Mouse (Mus musculus) lung, embryonic 14.5 days (tissue): ENCODE results near the gene Smyd3. TPM values are rescaled to one million over a fixed set of nuclear protein-coding genes. Genes with fewer than 3 reads are reported as not detected.

ENCODE experiments used
- ATAC-seq: fragments of 200-750 bp; cut with Nextera tagmentation; 2 replicates; pipeline ENCODE4 v1.8.0; 2017; ENCODE audit warnings: mild to moderate bottlenecking, moderate TSS enrichment, moderate library complexity; ENCODE audit not compliant: insufficient read depth
- DNase-seq: peaks from one replicate; pipeline ENCODE4 v3.0.0-alpha.2; 2015
- H3K27ac ChIP-seq: fragments of 300-500 bp; sonication (generic); 2 replicates; pipeline ENCODE4 v1.5.1; 2014; ENCODE audit warnings: low read depth, mild to moderate bottlenecking, moderate library complexity
- H3K27me3 ChIP-seq: fragments of 300-500 bp; sonication (generic); 2 replicates; pipeline ENCODE4 v1.6.1; 2014; ENCODE audit warnings: low read length, control low read depth; ENCODE audit not compliant: insufficient read depth
- H3K36me3 ChIP-seq: fragments of 300-500 bp; sonication (generic); 2 replicates; pipeline ENCODE4 v1.6.1; 2014; ENCODE audit warnings: control low read depth; ENCODE audit not compliant: insufficient read depth
- H3K4me1 ChIP-seq: fragments of 300-500 bp; sonication (generic); 2 replicates; pipeline ENCODE4 v1.6.1; 2014; ENCODE audit warnings: antibody characterized with exemption, control low read depth; ENCODE audit not compliant: insufficient read depth
- H3K4me2 ChIP-seq: fragments of 300-500 bp; sonication (generic); 2 replicates; pipeline ENCODE4 v1.6.1; 2014; ENCODE audit warnings: mild to moderate bottlenecking
- H3K4me3 ChIP-seq: fragments of 300-500 bp; sonication (generic); 2 replicates; pipeline ENCODE4 v1.5.1; 2014; ENCODE audit warnings: low read depth, low read length
- H3K9ac ChIP-seq: fragments of 300-500 bp; sonication (generic); 2 replicates; pipeline ENCODE4 v1.6.1; 2014
- H3K9me3 ChIP-seq: fragments of 300-500 bp; sonication (generic); 2 replicates; pipeline ENCODE4 v1.6.1; 2016; ENCODE audit warnings: low read depth, low read length, control low read depth
- CTCF ChIP-seq: IDR thresholded peaks from 2 replicates; pipeline ENCODE4 v1.5.1; 2016; ENCODE audit warnings: antibody characterized with exemption, low read depth
- WGBS: fragments of 180-500 bp; shearing (Covaris S2); extraction: QIAGEN DNeasy Blood & Tissue Kit; methylation state at CpG from one replicate; pipeline ENCODE4 v1.1.7; 2014; 5-methylcytosine and 5-hydroxymethylcytosine counted together
- polyA plus RNA-seq: library from polyadenylated mRNA; unstranded; fragments of >200 nt; fragmentation: Nextera tagmentation; extraction: Ambion mirVana; gene quantifications from 2 replicates; pipeline ENCODE4 v1.2.1, GENCODE M21; 2014

The Smyd3 gene
- polyA plus RNA-seq, 1 experiment from 2014 or later = 20.6 TPM

DNA sequence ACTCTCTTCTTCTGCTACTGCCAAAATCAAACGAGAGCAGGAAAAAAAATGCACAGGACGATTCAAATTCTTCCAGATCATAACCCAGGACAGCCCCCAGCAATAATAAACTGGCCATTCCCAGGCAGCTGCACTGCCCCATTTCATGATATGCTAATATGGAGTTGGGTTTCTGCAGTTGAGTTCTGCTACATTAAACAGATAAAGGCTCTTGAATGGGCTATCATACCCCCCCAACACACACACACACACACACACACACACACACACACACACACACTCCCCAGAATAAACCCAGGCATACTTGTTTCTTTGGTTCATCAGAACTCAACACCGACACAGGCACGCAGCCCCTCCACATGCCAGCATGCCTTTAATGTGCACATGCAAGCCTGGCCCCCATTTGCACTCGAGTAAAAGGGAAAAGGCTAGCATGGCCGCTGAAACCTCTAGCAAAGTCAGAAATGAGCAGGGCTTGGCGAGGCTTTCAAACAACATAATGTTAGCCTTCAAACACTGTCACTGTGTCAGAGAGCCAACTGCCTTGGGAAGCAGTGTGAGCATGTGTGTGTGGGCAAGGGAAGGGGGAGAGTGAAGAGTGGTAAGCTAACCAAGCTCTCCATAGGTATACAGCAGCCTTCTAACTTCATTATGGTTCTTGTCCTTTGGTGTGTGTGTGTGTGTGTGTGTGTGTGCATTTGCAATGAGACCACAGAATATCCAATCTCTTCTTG, 513.5 kb downstream of the Smyd3 start:
- no peaks in the 10 kb centered on the region for H3K36me3 ChIP-seq
- 60% methylated on average over 7 of the region's 7 CpGs for WGBS
- H3K4me1 ChIP-seq = 0 out of 2 replicates have a peak, but pooled peaks cover 2% of the 10 kb centered on the region
- no peak overlapping the region for H3K27ac ChIP-seq
- H3K4me3 ChIP-seq = no peak overlapping the region
- no peak for TF ChIP-seq CTCF
- ATAC-seq (no peak), DNase-seq (no peak)
- H3K27me3 ChIP-seq = no peaks in the 10 kb centered on the region
- H3K4me2 ChIP-seq = no peak overlapping the region
- no peaks in the 10 kb centered on the region for H3K9me3 ChIP-seq
- no peak overlapping the region for H3K9ac ChIP-seq

- DNase-seq = no peak
- 85% methylated on average over 5 of the region's 5 CpGs for WGBS
Observed at GRCm38 (mm10) chr1:179003406-179004132, 514.3 kb downstream of the Smyd3 start.

DNA sequence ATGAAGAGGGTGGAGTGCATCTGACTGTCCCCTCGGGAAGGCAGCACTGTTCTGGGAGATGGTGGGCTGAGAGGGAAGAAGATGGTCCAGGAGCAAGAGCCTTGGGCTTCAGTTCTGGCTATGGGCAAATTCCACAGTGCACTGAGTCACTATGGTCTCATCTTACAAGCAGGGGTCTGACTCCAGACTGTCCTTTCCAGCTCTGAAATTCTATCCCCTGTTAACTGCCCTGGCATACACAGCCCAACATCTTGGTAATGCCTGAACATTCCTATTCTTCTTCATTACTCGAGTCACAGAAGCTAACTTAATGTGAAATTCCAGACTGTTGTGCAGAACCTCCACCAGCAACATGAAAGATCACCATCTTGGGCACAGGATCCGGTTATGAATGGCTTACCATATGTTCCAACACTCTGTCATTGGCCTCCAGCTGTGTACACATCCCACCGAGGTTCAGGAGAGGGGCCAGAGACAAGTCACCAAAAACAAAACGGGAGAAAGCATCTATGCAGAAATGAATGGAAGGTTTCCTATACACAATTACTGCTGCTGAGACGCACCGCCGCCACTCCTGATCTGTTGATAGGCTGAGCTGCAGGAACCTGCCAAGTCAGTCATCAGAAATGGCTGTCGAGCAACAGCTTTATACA, 517.8 kb downstream of the Smyd3 start:
- no peak overlapping the region for H3K4me2 ChIP-seq
- no peaks in the 10 kb centered on the region for H3K36me3 ChIP-seq
- no peaks in the 10 kb centered on the region for H3K27me3 ChIP-seq
- no peak overlapping the region for H3K27ac ChIP-seq
- no peak overlapping the region for H3K4me3 ChIP-seq
- H3K4me1 ChIP-seq = peaks cover 9% of the 10 kb centered on the region
- no peak for TF ChIP-seq CTCF
- H3K9ac ChIP-seq = no peak overlapping the region
- 50% methylated on average over 9 of the region's 9 CpGs for WGBS
- no peak for DNase-seq
- ATAC-seq = 0 out of 2 replicates have a peak, but pooled peaks have one; percentile 14
- H3K9me3 ChIP-seq = no peaks in the 10 kb centered on the region

More at GRCm38 (mm10) chr1:179003406-179004132, 514.3 kb downstream of the Smyd3 start:
- Histone ChIP-seq H3K27ac (no peak overlapping the region), H3K4me2 (no peak overlapping the region), H3K4me3 (no peak overlapping the region), H3K4me1 (0 out of 2 replicates have a peak, but pooled peaks cover 2% of the 10 kb centered on the region), H3K9ac (no peak overlapping the region), H3K9me3 (no peaks in the 10 kb centered on the region), H3K36me3 (no peaks in the 10 kb centered on the region), H3K27me3 (no peaks in the 10 kb centered on the region)
- TF ChIP-seq CTCF = no peak
- no peak for ATAC-seq

DNA sequence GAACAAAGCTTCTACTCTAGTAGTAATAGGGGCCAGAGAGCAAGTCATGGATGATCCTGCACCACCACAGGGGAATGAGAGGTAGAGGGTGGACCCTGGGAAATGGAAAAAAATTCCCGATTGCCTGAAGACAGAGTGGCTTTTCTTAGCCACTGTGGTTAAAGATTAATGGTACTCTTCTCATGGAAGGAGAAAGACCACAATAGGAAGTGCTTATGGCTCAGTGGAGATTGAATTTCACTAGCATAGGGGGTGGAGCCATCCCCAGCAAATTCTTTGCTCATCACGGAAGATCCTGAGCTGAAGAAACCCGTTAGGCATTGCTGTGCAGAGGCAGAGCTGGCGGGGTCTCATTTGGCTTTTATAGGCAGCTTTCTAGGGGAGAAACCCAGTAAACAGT, 520.0 kb downstream of the Smyd3 start:
- no peak overlapping the region for H3K27ac ChIP-seq
- 11% methylated on average over 4 of the region's 4 CpGs for WGBS
- H3K4me1 ChIP-seq = peaks cover 9% of the 10 kb centered on the region
- DNase-seq (peak; percentile 68), ATAC-seq (0 out of 2 replicates have a peak, but pooled peaks have one; percentile 41)
- TF ChIP-seq CTCF = no peak
- no peak overlapping the region for H3K4me3 ChIP-seq
- H3K36me3 ChIP-seq = no peaks in the 10 kb centered on the region
- no peak overlapping the region for H3K4me2 ChIP-seq
- H3K9ac ChIP-seq = no peak overlapping the region
- no peaks in the 10 kb centered on the region for H3K9me3 ChIP-seq
- H3K27me3 ChIP-seq = no peaks in the 10 kb centered on the region

DNA sequence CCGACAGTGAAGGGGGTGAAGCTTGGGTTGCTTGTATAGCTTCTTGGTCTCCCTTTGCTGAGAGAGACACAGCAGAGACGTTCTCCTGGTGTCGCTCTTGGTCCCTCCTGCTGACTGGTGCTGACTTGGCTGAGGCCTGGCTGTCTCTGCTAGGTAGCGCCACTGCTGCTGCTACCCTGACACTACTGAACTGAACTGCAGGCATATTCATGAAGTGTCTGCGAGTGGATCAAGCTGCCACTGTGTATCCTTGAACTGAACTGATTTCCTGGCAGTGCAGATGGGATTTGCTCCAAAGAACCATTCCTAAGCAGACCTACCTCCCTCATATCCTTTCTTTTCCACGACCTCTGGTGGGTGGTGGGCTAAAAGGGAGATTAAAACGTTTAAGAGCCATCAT, 523.6 kb downstream of the Smyd3 start:
- H3K4me2 ChIP-seq = no peak overlapping the region
- ATAC-seq (peak; percentile 89), DNase-seq (peak; percentile 89)
- 35% methylated on average over 7 of the region's 7 CpGs for WGBS
- TF ChIP-seq CTCF = peak; percentile 17; the same call in 1 of the 2 replicates
- no peaks in the 10 kb centered on the region for H3K36me3 ChIP-seq
- no peak overlapping the region for H3K9ac ChIP-seq
- H3K27ac ChIP-seq = no peak overlapping the region
- no peaks in the 10 kb centered on the region for H3K9me3 ChIP-seq
- H3K4me1 ChIP-seq = peaks cover 7% of the 10 kb centered on the region
- H3K4me3 ChIP-seq = no peak overlapping the region
- H3K27me3 ChIP-seq = no peaks in the 10 kb centered on the region

GRCm38 (mm10) chr1:178992503-178992902, 525.3 kb downstream of the Smyd3 start:
- ATAC-seq = no peak
- 80% methylated on average over 3 of the region's 3 CpGs for WGBS

GRCm38 (mm10) chr1:178991470-178991869, 526.4 kb downstream of the Smyd3 start:
- Histone ChIP-seq H3K9me3 (no peaks in the 10 kb centered on the region), H3K4me1 (no peaks in the 10 kb centered on the region), H3K4me3 (no peak overlapping the region), H3K9ac (no peak overlapping the region), H3K27ac (no peak overlapping the region), H3K4me2 (no peak overlapping the region), H3K36me3 (no peaks in the 10 kb centered on the region), H3K27me3 (no peaks in the 10 kb centered on the region)
- DNase-seq (no peak), ATAC-seq (no peak)
- 47% methylated on average over 4 of the region's 4 CpGs for WGBS
- no peak for TF ChIP-seq CTCF

More at GRCm38 (mm10) chr1:178992503-178992902, 525.3 kb downstream of the Smyd3 start:
- Histone ChIP-seq H3K27ac (no peak overlapping the region), H3K36me3 (no peaks in the 10 kb centered on the region), H3K9ac (no peak overlapping the region), H3K4me3 (no peak overlapping the region), H3K27me3 (no peaks in the 10 kb centered on the region), H3K4me1 (peaks cover 3% of the 10 kb centered on the region), H3K9me3 (no peaks in the 10 kb centered on the region), H3K4me2 (no peak overlapping the region)
- TF ChIP-seq CTCF = no peak
- DNase-seq = no peak
